Mouse (Mus musculus): ENCODE results near the gene Sephs1.

DNA sequence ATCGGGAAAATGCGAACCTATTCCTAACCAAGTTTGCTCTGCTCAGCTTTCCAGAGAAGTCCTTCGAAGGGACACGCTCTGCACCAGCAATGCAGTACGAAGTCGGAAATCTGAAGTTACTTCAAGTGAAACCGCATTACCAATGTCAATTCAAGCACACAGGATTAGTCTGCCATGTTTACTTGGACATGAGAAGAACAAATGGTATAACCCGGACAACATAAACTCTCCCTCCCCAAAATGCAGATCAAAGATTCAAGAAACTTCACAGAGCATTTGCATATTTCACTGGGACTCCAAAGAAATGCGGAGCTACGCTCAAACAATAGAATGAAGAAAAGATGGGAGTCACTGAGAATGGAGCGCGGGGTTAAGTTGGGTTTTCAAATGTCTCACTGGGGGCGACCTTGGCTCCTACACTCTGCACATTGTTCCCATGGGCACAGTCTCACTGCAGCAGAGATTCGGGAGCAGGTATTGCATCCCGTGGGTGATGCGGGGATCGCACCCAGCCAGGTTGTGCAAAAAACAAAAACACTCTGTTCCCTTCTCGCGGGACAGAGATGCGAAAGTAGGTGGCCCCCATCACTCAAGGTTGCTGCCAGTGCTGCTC is 521 bp upstream of the Sephs1 start:
- TF ChIP-seq POLR2AphosphoS5 (IDR thresholded peaks at IDR 0.05; ENCODE audit: borderline replicate concordance, low read depth, low read length) (no peak), TAL1 (IDR thresholded peaks at IDR 0.05; ENCODE audit: low read length) (no peak), ETS1 (IDR thresholded peaks at IDR 0.05; ENCODE audit: low read depth, low read length) (no peak), ELF1 (IDR thresholded peaks at IDR 0.05; ENCODE audit: low read depth, low read length) (no peak), USF2 (IDR thresholded peaks at IDR 0.05; ENCODE audit: borderline replicate concordance in 1 of 2, insufficient read depth in 1 of 2, low read depth in 1 of 2, low read length in 2 of 2) (no peak), CHD2 (IDR thresholded peaks at IDR 0.05; ENCODE audit: low read length) (peak; percentile 32; the same call in 1 of the 2 replicates), JUND (IDR thresholded peaks at IDR 0.05; ENCODE audit: low read depth, low read length) (no peak)
